Mouse (Mus musculus): ENCODE measurements around the gene Cela1.

- TF ChIP-seq CTCF (IDR thresholded peaks at IDR 0.05; ENCODE audit: borderline replicate concordance, insufficient read depth, low read length) (no peak), POLR2A (IDR thresholded peaks at IDR 0.05; ENCODE audit: low read depth, low read length) (no peak)
Measured at GRCm38 (mm10) chr15:100684450-100684849, 3.3 kb downstream of the Cela1 start.

All from embryonic fibroblast, embryonic 13.5 days (primary cell).